Mouse (Mus musculus) effector memory CD4-positive, alpha-beta T cell, adult 7 months (primary cell): ENCODE data around the gene Ints3. TPM values are rescaled to one million over a fixed set of nuclear protein-coding genes. Genes with fewer than 3 reads are reported as not detected.

Source experiments
- polyA plus RNA-seq: library from polyadenylated mRNA; unstranded; fragments of 100-300 nt; shearing (Covaris generic); gene quantifications from one replicate; pipeline ENCODE4 v1.2.1, GENCODE M21; 2017

Gene Ints3
- 22.0 TPM for polyA plus RNA-seq

GRCm38 (mm10) chr3:90433381-90434020, at the start of gene Ints3:
Ints3 (minus strand) TSS chr3:90433622.

GRCm38 (mm10) chr3:90475831-90476611, 42.6 kb upstream of the Ints3 start, which contains the start of gene Ilf2:
Ilf2 (plus strand) TSS chr3:90476126.

GRCm38 (mm10) chr3:90465686-90466310, 32.4 kb upstream of the Ints3 start, which contains the start of gene Npr1:
Npr1 (minus strand) TSS chr3:90465866.

GRCm38 (mm10) chr3:90389511-90390490, 43.6 kb downstream of the Ints3 start, which contains the start of gene Slc27a3:
Slc27a3 (minus strand) TSS chr3:90389938.

Other genes starting within 250 kb of the Ints3 start
- gene Rps27, start 220.0 kb downstream of the Ints3 start, polyA plus RNA-seq: 3,227 TPM
- gene Rab13, start 219.9 kb downstream of the Ints3 start, polyA plus RNA-seq: 0.91 TPM
- gene Jtb, start 202.0 kb downstream of the Ints3 start, polyA plus RNA-seq: 161 TPM
- gene Creb3l4, start 190.1 kb downstream of the Ints3 start, polyA plus RNA-seq: not detected
- 1.5 TPM for gene Slc39a1, start 185.4 kb downstream of the Ints3 start, polyA plus RNA-seq
- gene Crtc2, start 179.5 kb downstream of the Ints3 start, polyA plus RNA-seq: 108 TPM
- gene Dennd4b, start 168.4 kb downstream of the Ints3 start, polyA plus RNA-seq: 29.0 TPM
- 9.5 TPM for gene Gatad2b, start 140.4 kb downstream of the Ints3 start, polyA plus RNA-seq
- gene Slc27a3, start 43.7 kb downstream of the Ints3 start, polyA plus RNA-seq: not detected
- not detected for gene Npr1, start 32.2 kb upstream of the Ints3 start, polyA plus RNA-seq
- 88.3 TPM for gene Ilf2, start 42.5 kb upstream of the Ints3 start, polyA plus RNA-seq
- 54.4 TPM for gene Snapin, start 57.4 kb upstream of the Ints3 start, polyA plus RNA-seq
- gene Chtop, start 75.9 kb upstream of the Ints3 start, polyA plus RNA-seq: 165 TPM
- 2.7 TPM for gene S100a1, start 80.8 kb upstream of the Ints3 start, polyA plus RNA-seq
- gene S100a13, start 80.8 kb upstream of the Ints3 start, polyA plus RNA-seq: 153 TPM
- not detected for gene S100a14, start 93.2 kb upstream of the Ints3 start, polyA plus RNA-seq
- not detected for gene S100a16, start 103.6 kb upstream of the Ints3 start, polyA plus RNA-seq
- gene S100a3, start 127.0 kb upstream of the Ints3 start, polyA plus RNA-seq: 3.4 TPM
- gene S100a2, start 156.6 kb upstream of the Ints3 start, polyA plus RNA-seq: not detected
- gene Gm42674, start 168.3 kb upstream of the Ints3 start, polyA plus RNA-seq: not detected
- gene S100a4, start 170.1 kb upstream of the Ints3 start, polyA plus RNA-seq: 366 TPM
- gene S100a5, start 174.9 kb upstream of the Ints3 start, polyA plus RNA-seq: not detected
- 1,053 TPM for gene S100a6, start 179.3 kb upstream of the Ints3 start, polyA plus RNA-seq
- gene S100a7a, start 220.4 kb upstream of the Ints3 start, polyA plus RNA-seq: 0.29 TPM
- not detected for gene S100a8, start 235.4 kb upstream of the Ints3 start, polyA plus RNA-seq